11 mouse cellular contexts compared by ENCODE assay signal in genomic region chr11:33772615-33773141, GRCm38 (mm10).
DNase-seq lines count a peak whose midpoint lies in the region; ATAC-seq and TF ChIP-seq lines count a peak whose summit lies in the region.
"Had no signal": no experiment of that assay in that cellular context is flagged by ENCODE, and none has a peak within 500 bp of the region (broad histone marks: within the 10 kb centered on the region; RNA-seq: fewer than 3 reads in every experiment).

No protein-coding gene starts in this region.

- WGBS in hindbrain, embryonic 13.5 days, result 33% methylated on average over 5 of the region's 5 CpGs
- 48% methylated on average over 5 of the region's 5 CpGs for WGBS in hindbrain, embryonic 11.5 days
- WGBS in forebrain, postnatal 0 days, result 18% methylated on average over 5 of the region's 5 CpGs
- WGBS in midbrain, embryonic 15.5 days, result 33% methylated on average over 5 of the region's 5 CpGs

- no peak overlapping the region for H3K4me3 ChIP-seq in hindbrain, embryonic 13.5 days
- H3K4me3 ChIP-seq in hindbrain, embryonic 11.5 days (ENCODE audit: low read depth, low read length), result no peak overlapping the region
- H3K4me3 ChIP-seq in forebrain, postnatal 0 days (ENCODE audit: low read depth, low read length), result no peak overlapping the region
- no peak overlapping the region for H3K4me3 ChIP-seq in midbrain, embryonic 15.5 days

- intact Hi-C loops in heart, postnatal 10 days (cut with DNase I), result no loop called here

- H3K4me2 ChIP-seq in hindbrain, embryonic 13.5 days, result no peak overlapping the region
- no peak overlapping the region for H3K4me2 ChIP-seq in hindbrain, embryonic 11.5 days (replicated peaks; ENCODE audit: low read depth, low read length)
- no peak overlapping the region for H3K4me2 ChIP-seq in forebrain, postnatal 0 days (ENCODE audit: low read depth)
- no peak overlapping the region for H3K4me2 ChIP-seq in midbrain, embryonic 15.5 days

- peaks cover 33% of the 10 kb centered on the region for H3K4me1 ChIP-seq in hindbrain, embryonic 13.5 days (replicated peaks)
- H3K4me1 ChIP-seq in hindbrain, embryonic 11.5 days (replicated peaks; ENCODE audit: control insufficient read depth, insufficient read depth, low read length), result 0 out of 2 replicates have a peak, but pooled peaks cover 2% of the 10 kb centered on the region
- peaks cover 18% of the 10 kb centered on the region for H3K4me1 ChIP-seq in forebrain, postnatal 0 days (ENCODE audit: insufficient read depth)
- H3K4me1 ChIP-seq in midbrain, embryonic 15.5 days, result peaks cover 22% of the 10 kb centered on the region

- H3K9ac ChIP-seq in hindbrain, embryonic 13.5 days, result no peak overlapping the region
- no peak overlapping the region for H3K9ac ChIP-seq in hindbrain, embryonic 11.5 days (ENCODE audit: low read depth, low read length)
- no peak overlapping the region for H3K9ac ChIP-seq in forebrain, postnatal 0 days
- H3K9ac ChIP-seq in midbrain, embryonic 15.5 days, result no peak overlapping the region

- no peak for DNase-seq in hindbrain, embryonic 11.5 days (ENCODE audit: low spot score)
- DNase-seq in cerebellum, adult 18-20 months, result peak; percentile 30 to 31
- DNase-seq in forebrain, postnatal 0 days, result peak; percentile 80
- no peak for DNase-seq in embryo, embryonic 9.5 days (ENCODE audit: extremely low spot score)
- no peak for DNase-seq in heart, postnatal 10 days
- DNase-seq: heart, postnatal 36 days; lung, adult 2 months; thymus, postnatal 14 days had no signal

- no peaks in the 10 kb centered on the region for H3K36me3 ChIP-seq in hindbrain, embryonic 13.5 days
- H3K36me3 ChIP-seq in hindbrain, embryonic 11.5 days (ENCODE audit: control insufficient read depth, insufficient read depth, low read length), result no peaks in the 10 kb centered on the region
- no peaks in the 10 kb centered on the region for H3K36me3 ChIP-seq in forebrain, postnatal 0 days (ENCODE audit: insufficient read depth)
- H3K36me3 ChIP-seq in midbrain, embryonic 15.5 days (replicated peaks), result no peaks in the 10 kb centered on the region

- ATAC-seq in hindbrain, embryonic 13.5 days (ENCODE audit: low FRiP score), result 0 out of 2 replicates have a peak, but pooled peaks have one; percentile 13
- no peak for ATAC-seq in hindbrain, embryonic 11.5 days (ENCODE audit: low FRiP score)
- peak; percentile 96 for ATAC-seq in forebrain, postnatal 0 days
- peak; percentile 71 for ATAC-seq in midbrain, embryonic 15.5 days (replicated peaks)
- no peak for ATAC-seq in erythroblast, adult 5-6 weeks (replicated peaks; ENCODE audit: low FRiP score, poor library complexity, severe bottlenecking)

- H3K27me3 ChIP-seq in hindbrain, embryonic 13.5 days, result no peaks in the 10 kb centered on the region
- H3K27me3 ChIP-seq in hindbrain, embryonic 11.5 days (ENCODE audit: control insufficient read depth, insufficient read depth, low read length), result no peaks in the 10 kb centered on the region
- no peaks in the 10 kb centered on the region for H3K27me3 ChIP-seq in forebrain, postnatal 0 days (ENCODE audit: insufficient read depth, low read length)
- H3K27me3 ChIP-seq in midbrain, embryonic 15.5 days (replicated peaks), result no peaks in the 10 kb centered on the region

- H3K9me3 ChIP-seq in hindbrain, embryonic 13.5 days, result no peaks in the 10 kb centered on the region
- H3K9me3 ChIP-seq in hindbrain, embryonic 11.5 days (ENCODE audit: control insufficient read depth, low read length), result no peaks in the 10 kb centered on the region
- no peaks in the 10 kb centered on the region for H3K9me3 ChIP-seq in forebrain, postnatal 0 days (ENCODE audit: low read length)
- H3K9me3 ChIP-seq in midbrain, embryonic 15.5 days, result no peaks in the 10 kb centered on the region

- H3K27ac ChIP-seq in hindbrain, embryonic 13.5 days, result peak overlapping the region; percentile 74
- no peak overlapping the region for H3K27ac ChIP-seq in hindbrain, embryonic 11.5 days (ENCODE audit: low read depth, low read length)
- peak overlapping the region; percentile 78 for H3K27ac ChIP-seq in forebrain, postnatal 0 days (ENCODE audit: low read depth, low read length)
- peak overlapping the region; percentile 73 for H3K27ac ChIP-seq in midbrain, embryonic 15.5 days

- TF ChIP-seq CTCF in forebrain, postnatal 0 days (IDR thresholded peaks at IDR 0.05; ENCODE audit: low read depth), result no peak

Comparison
In these comparisons a context has a peak if more than half of its experiments do, and no peak if none do; other contexts are left out.
1. ATAC-seq: peak in hindbrain, embryonic 13.5 days (single experiment), forebrain, postnatal 0 days (single experiment) and midbrain, embryonic 15.5 days (single experiment); none in hindbrain, embryonic 11.5 days (single experiment) and erythroblast, adult 5-6 weeks (single experiment).
2. DNase-seq: peak in cerebellum, adult 18-20 months (2 of 2) and forebrain, postnatal 0 days (single experiment); none in hindbrain, embryonic 11.5 days (single experiment), embryo, embryonic 9.5 days (single experiment) and heart, postnatal 10 days (0 of 2).